ENCODE assay signal across 16 mouse cellular contexts in the genomic region with DNA sequence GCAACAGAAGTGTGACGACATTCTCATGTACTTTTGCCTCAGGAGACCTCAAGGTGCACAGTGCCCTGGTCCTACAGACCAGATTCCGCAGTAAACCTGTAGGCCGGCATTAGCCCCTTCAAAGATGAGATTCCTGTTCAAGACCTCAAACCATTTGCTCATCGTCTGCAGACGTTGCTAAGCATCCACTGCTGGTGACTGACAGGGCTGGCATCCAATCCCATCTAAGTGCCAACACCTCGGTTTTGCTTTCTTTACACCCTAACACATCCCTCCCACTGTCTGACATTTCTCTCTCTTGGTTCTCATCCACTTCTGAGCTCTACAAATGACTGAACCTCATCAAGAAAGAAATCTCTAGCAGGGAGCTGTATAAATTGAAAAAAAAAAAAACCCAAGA. TPM values are rescaled to one million over a fixed set of nuclear protein-coding genes. Genes with fewer than 3 reads are reported as not detected.
A peak's percentile ranks its signal among the peaks of the same experiment; 100 is the strongest.
DNase-seq lines count a peak whose midpoint lies in the region; ATAC-seq and TF ChIP-seq lines count a peak whose summit lies in the region.
"Had no signal": no experiment of that assay in that cellular context is flagged by ENCODE, and none has a peak within 500 bp of the region (broad histone marks: within the 10 kb centered on the region; RNA-seq: fewer than 3 reads in every experiment).

No protein-coding gene starts in this region.

- no peaks in the 10 kb centered on the region for H3K9me3 ChIP-seq in forebrain, embryonic 14.5 days (replicated peaks; ENCODE audit: control insufficient read depth, low read length)
- no peaks in the 10 kb centered on the region for H3K9me3 ChIP-seq in forebrain, embryonic 12.5 days
- H3K9me3 ChIP-seq in limb, embryonic 11.5 days (ENCODE audit: control insufficient read depth, low read length): no peaks in the 10 kb centered on the region
- H3K9me3 ChIP-seq in limb, embryonic 10.5 days (replicated peaks): no peaks in the 10 kb centered on the region
- no peaks in the 10 kb centered on the region for H3K9me3 ChIP-seq in stomach, postnatal 0 days (ENCODE audit: control insufficient read depth, low read length)
- H3K9me3 ChIP-seq: G1E; liver, embryonic 15.5 days had no signal

- no peaks in the 10 kb centered on the region for H3K27me3 ChIP-seq in forebrain, embryonic 14.5 days (replicated peaks; ENCODE audit: control insufficient read depth, insufficient read depth, low read length)
- H3K27me3 ChIP-seq in forebrain, embryonic 12.5 days: no peaks in the 10 kb centered on the region
- no peaks in the 10 kb centered on the region for H3K27me3 ChIP-seq in limb, embryonic 11.5 days (ENCODE audit: control insufficient read depth, insufficient read depth, low read length)
- no peaks in the 10 kb centered on the region for H3K27me3 ChIP-seq in limb, embryonic 10.5 days (ENCODE audit: low read depth, poor library complexity, severe bottlenecking)
- H3K27me3 ChIP-seq in stomach, postnatal 0 days (ENCODE audit: control insufficient read depth, insufficient read depth, low read length): no peaks in the 10 kb centered on the region
- H3K27me3 ChIP-seq: liver, embryonic 15.5 days had no signal

- H3K4me2 ChIP-seq in forebrain, embryonic 14.5 days (ENCODE audit: low read length): no peak overlapping the region
- no peak overlapping the region for H3K4me2 ChIP-seq in forebrain, embryonic 12.5 days
- H3K4me2 ChIP-seq in limb, embryonic 11.5 days (ENCODE audit: low read depth, severe bottlenecking): no peak overlapping the region
- no peak overlapping the region for H3K4me2 ChIP-seq in stomach, postnatal 0 days (replicated peaks; ENCODE audit: low read depth)
- H3K4me2 ChIP-seq: liver, embryonic 15.5 days had no signal

- no peaks in the 10 kb centered on the region for H3K36me3 ChIP-seq in forebrain, embryonic 14.5 days (ENCODE audit: control insufficient read depth, insufficient read depth, low read length)
- no peaks in the 10 kb centered on the region for H3K36me3 ChIP-seq in forebrain, embryonic 12.5 days (replicated peaks)
- H3K36me3 ChIP-seq in limb, embryonic 11.5 days (ENCODE audit: control insufficient read depth, insufficient read depth, low read length): no peaks in the 10 kb centered on the region
- H3K36me3 ChIP-seq in limb, embryonic 10.5 days: no peaks in the 10 kb centered on the region
- no peaks in the 10 kb centered on the region for H3K36me3 ChIP-seq in stomach, postnatal 0 days (ENCODE audit: control insufficient read depth, insufficient read depth, low read length)
- H3K36me3 ChIP-seq: liver, embryonic 15.5 days had no signal

- no peak for TF ChIP-seq EP300 in stomach, postnatal 0 days (optimal IDR thresholded peaks at IDR 0.05)

- no peak overlapping the region for H3K27ac ChIP-seq in forebrain, embryonic 14.5 days (ENCODE audit: low read depth, low read length)
- H3K27ac ChIP-seq in forebrain, embryonic 12.5 days: no peak overlapping the region
- H3K27ac ChIP-seq in limb, embryonic 11.5 days (replicated peaks; ENCODE audit: low read depth, low read length): no peak overlapping the region
- H3K27ac ChIP-seq in limb, embryonic 10.5 days: no peak overlapping the region
- H3K27ac ChIP-seq in stomach, postnatal 0 days (replicated peaks): no peak overlapping the region
- H3K27ac ChIP-seq: liver, embryonic 15.5 days had no signal

- H3K4me3 ChIP-seq in forebrain, embryonic 14.5 days (ENCODE audit: low read depth, low read length): no peak overlapping the region
- H3K4me3 ChIP-seq in forebrain, embryonic 12.5 days (replicated peaks): no peak overlapping the region
- no peak overlapping the region for H3K4me3 ChIP-seq in limb, embryonic 11.5 days (ENCODE audit: low read depth, low read length)
- H3K4me3 ChIP-seq in limb, embryonic 10.5 days: no peak overlapping the region
- no peak overlapping the region for H3K4me3 ChIP-seq in stomach, postnatal 0 days (ENCODE audit: low read depth, low read length)
- H3K4me3 ChIP-seq: liver, embryonic 15.5 days had no signal

- no peak for TF ChIP-seq CTCF in stomach, postnatal 0 days (IDR thresholded peaks at IDR 0.05; ENCODE audit: low read depth)

- H3K9ac ChIP-seq in forebrain, embryonic 14.5 days (ENCODE audit: low read length): no peak overlapping the region
- no peak overlapping the region for H3K9ac ChIP-seq in forebrain, embryonic 12.5 days
- no peak overlapping the region for H3K9ac ChIP-seq in limb, embryonic 11.5 days (ENCODE audit: low read length)
- no peak overlapping the region for H3K9ac ChIP-seq in stomach, postnatal 0 days (ENCODE audit: low read length)
- H3K9ac ChIP-seq: liver, embryonic 15.5 days had no signal

- intact Hi-C loops in left cerebral cortex, postnatal 10 days (cut with DNase I): no loop called here
- intact Hi-C loops in gastrocnemius, postnatal 36 days (cut with DNase I): loop anchor here (5.0 kb wide), 1 partner anchor 38 kb away; no protein-coding TSS in a partner anchor

- no peaks in the 10 kb centered on the region for H3K4me1 ChIP-seq in forebrain, embryonic 14.5 days (ENCODE audit: control insufficient read depth, insufficient read depth, low read length)
- no peaks in the 10 kb centered on the region for H3K4me1 ChIP-seq in forebrain, embryonic 12.5 days
- no peaks in the 10 kb centered on the region for H3K4me1 ChIP-seq in limb, embryonic 11.5 days (ENCODE audit: control insufficient read depth, insufficient read depth, low read length)
- H3K4me1 ChIP-seq in limb, embryonic 10.5 days: peaks cover 10% of the 10 kb centered on the region; the same call in 1 of the 2 replicates
- no peaks in the 10 kb centered on the region for H3K4me1 ChIP-seq in stomach, postnatal 0 days (replicated peaks; ENCODE audit: control insufficient read depth, insufficient read depth)

- DNase-seq in forebrain, embryonic 14.5 days (ENCODE audit: low spot score): peak; percentile 66
- peak; percentile 13 for DNase-seq in limb, embryonic 11.5 days (ENCODE audit: low spot score)
- DNase-seq in limb, embryonic 10.5 days (ENCODE audit: low spot score): no peak
- peak; percentile 62 to 65 for DNase-seq in left cerebral cortex, postnatal 10 days (ENCODE audit: extremely low spot score in 1 of 2, low spot score in 2 of 2)
- DNase-seq in yolk sac, embryonic 10.5 days (ENCODE audit: low spot score): no peak
- no peak for DNase-seq in stomach, postnatal 0 days (ENCODE audit: low spot score)
- DNase-seq in gastrocnemius, postnatal 36 days: no peak
- DNase-seq: cerebellum, adult 11-12 months; heart, postnatal 36 days; kidney, adult 8-10 months; lung, postnatal 4 days; midbrain, embryonic 14.5 days; thymus, adult 18-20 months had no signal

- 83% methylated on average over 6 of the region's 6 CpGs for WGBS in forebrain, embryonic 14.5 days
- WGBS in forebrain, embryonic 12.5 days: 95% methylated on average over 6 of the region's 6 CpGs
- 85% methylated on average over 6 of the region's 6 CpGs for WGBS in limb, embryonic 11.5 days
- WGBS in limb, embryonic 10.5 days: 86% methylated on average over 6 of the region's 6 CpGs
- WGBS in stomach, postnatal 0 days: 75% methylated on average over 6 of the region's 6 CpGs

- peak; percentile 65; the same call in 1 of the 2 replicates for ATAC-seq in forebrain, embryonic 14.5 days
- no peak for ATAC-seq in forebrain, embryonic 12.5 days (ENCODE audit: low FRiP score)
- no peak for ATAC-seq in limb, embryonic 11.5 days (ENCODE audit: insufficient number of reproducible peaks, low FRiP score, low TSS enrichment, low read depth)
- ATAC-seq in stomach, postnatal 0 days (ENCODE audit: low FRiP score, low TSS enrichment): no peak

RNA-seq across cellular contexts. Expression of a gene that starts 24.4 kb away (rescaled TPM):
- 5.9 and 10.1 TPM in 2 replicates for polyA plus RNA-seq in forebrain, embryonic 14.5 days (2014; fragmentation: Nextera tagmentation; extraction: Ambion mirVana)
- polyA plus RNA-seq in forebrain, embryonic 12.5 days (2016; fragmentation: Nextera tagmentation; extraction: Ambion mirVana): 12.3 and 13.8 TPM in 2 replicates
- polyA plus RNA-seq in limb, embryonic 11.5 days (2014; fragmentation: Nextera tagmentation; extraction: Ambion mirVana): 13.5 and 14.9 TPM in 2 replicates
- polyA plus RNA-seq in limb, embryonic 10.5 days (2016; fragmentation: Nextera tagmentation; extraction: Ambion mirVana): 14.3 and 15.7 TPM in 2 replicates
- 10 to 100 TPM; 30.5 to 37.3 TPM for total RNA-seq in left cerebral cortex, postnatal 10 days (2021)
- polyA plus RNA-seq in stomach, postnatal 0 days (2015; fragmentation: Nextera tagmentation; extraction: Ambion mirVana): 27.2 and 29.3 TPM in 2 replicates
- 10 to 100 TPM; 46.3 to 50.1 TPM for total RNA-seq in gastrocnemius, postnatal 36 days (2021)

Comparison
In these comparisons a context has a peak if more than half of its experiments do, and no peak if none do; other contexts are left out.
1. DNase-seq: peak in forebrain, embryonic 14.5 days (single experiment), limb, embryonic 11.5 days (single experiment) and left cerebral cortex, postnatal 10 days (2 of 2); none in limb, embryonic 10.5 days (single experiment), yolk sac, embryonic 10.5 days (single experiment), stomach, postnatal 0 days (single experiment) and gastrocnemius, postnatal 36 days (0 of 2).